34 mouse cellular contexts compared by ENCODE assay signal in the genomic region with DNA sequence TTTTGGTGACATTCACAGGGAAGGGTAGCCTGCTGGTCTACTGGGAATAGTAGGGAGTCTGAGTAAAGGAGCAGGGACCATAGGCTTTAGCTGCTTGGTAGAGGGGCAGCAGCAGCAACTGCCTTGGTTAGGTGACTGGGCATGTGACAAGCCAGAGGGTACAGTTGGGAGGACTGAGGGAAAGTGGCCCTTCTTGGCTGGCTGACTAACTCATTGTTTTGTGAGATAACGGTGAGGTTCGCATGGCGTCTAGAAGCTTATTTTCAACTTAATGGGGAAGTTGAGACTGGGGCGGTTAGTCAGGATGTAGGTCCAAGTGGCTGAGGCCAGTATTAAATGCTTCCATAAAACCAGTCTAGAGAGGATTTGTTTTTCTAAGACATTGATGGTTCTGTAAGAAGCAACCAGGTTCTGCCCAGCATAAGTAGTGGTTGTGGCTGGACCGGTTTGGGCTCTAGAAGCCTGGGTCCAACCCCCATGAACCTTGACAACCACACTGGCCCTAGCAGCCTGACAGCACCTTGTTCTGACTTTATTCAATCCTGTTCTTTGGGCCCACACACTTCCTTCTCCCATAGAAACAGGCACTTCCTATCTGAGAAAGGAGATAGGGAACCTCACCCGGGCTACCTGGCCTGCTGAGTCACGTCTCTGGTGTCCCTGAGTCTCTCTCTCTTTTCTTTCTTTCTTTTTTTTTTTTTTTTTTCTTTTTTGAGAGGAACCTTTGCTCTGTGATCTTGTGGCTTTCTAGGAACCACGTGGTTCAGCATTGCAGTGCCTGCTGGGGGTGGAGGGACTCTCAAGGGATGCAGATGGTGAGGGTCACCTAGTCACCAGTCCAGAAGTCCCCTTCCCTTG. TPM values are rescaled to one million over a fixed set of nuclear protein-coding genes. Genes with fewer than 3 reads are reported as not detected.
DNase-seq lines count a peak whose midpoint lies in the region; ATAC-seq and TF ChIP-seq lines count a peak whose summit lies in the region.
"Had no signal": no experiment of that assay in that cellular context is flagged by ENCODE, and none has a peak within 500 bp of the region (broad histone marks: within the 10 kb centered on the region; RNA-seq: fewer than 3 reads in every experiment).

No protein-coding gene starts in this region.

- DNase-seq in CH12.LX (ENCODE audit: extremely low read depth) (no peak), MEL-GATA-1-ER (ENCODE audit: extremely low read depth, low read depth) (peak; percentile 92)
- DNase-seq in spleen, postnatal 4 days (ENCODE audit: low spot score in 2 of 2): no peak
- DNase-seq in adrenal gland, adult (ENCODE audit: inconsistent age in 2 of 2, low spot score in 1 of 2): no peak
- no peak for DNase-seq in left cerebral cortex, adult 9 months (ENCODE audit: low spot score in 2 of 2)
- DNase-seq in heart, adult 9 months (ENCODE audit: low spot score in 2 of 2): no peak
- DNase-seq: adrenal gland, postnatal 25 days; B cell, adult 2 months; cerebellum, adult 11-12 months; cerebellum, adult 9-11 months; forebrain, postnatal 0 days; heart, postnatal 4 days; kidney, postnatal 25 days; left cerebral cortex, postnatal 4 days; lung, adult 2 months; lung, postnatal 10 days; right cerebral cortex, postnatal 4 days; thymus, adult 2 months; thymus, postnatal 4 days had no signal

- no peak for TF ChIP-seq EP300 in CH12.LX (IDR thresholded peaks at IDR 0.05; ENCODE audit: low read length)

- ATAC-seq in intestine, embryonic 16.5 days: peak; percentile 65
- ATAC-seq in megakaryocyte-erythroid progenitor cell, adult 5-6 weeks (replicated peaks; ENCODE audit: low FRiP score, low TSS enrichment, poor library complexity, severe bottlenecking): peak; percentile 60
- ATAC-seq: forebrain, postnatal 0 days; hindbrain, embryonic 16.5 days; midbrain, embryonic 13.5 days had no signal

- no peaks in the 10 kb centered on the region for H3K79me2 ChIP-seq in CH12.LX (replicated peaks; ENCODE audit: control insufficient read depth, extremely low read depth, insufficient read depth, poor library complexity, severe bottlenecking)

- H3K4me1 ChIP-seq in CH12.LX (ENCODE audit: control insufficient read depth in 1 of 2, insufficient read depth in 2 of 2): no peaks in the 10 kb centered on the region
- peaks cover 5% of the 10 kb centered on the region; the same call in 1 of the 2 replicates for H3K4me1 ChIP-seq in intestine, embryonic 16.5 days (ENCODE audit: control insufficient read depth, insufficient read depth, low read length)
- H3K4me1 ChIP-seq: embryonic facial prominence, embryonic 15.5 days; forebrain, embryonic 12.5 days; heart, embryonic 12.5 days; kidney, embryonic 15.5 days; midbrain, embryonic 13.5 days; neural tube, embryonic 13.5 days had no signal

- TF ChIP-seq RAD21 in CH12.LX (IDR thresholded peaks at IDR 0.05; ENCODE audit: low read depth, low read length): no peak

- in situ Hi-C loops in CH12.LX (cut with MboI; ENCODE audit: low pct_ligation_motif_present, low pct_unique_long_range_greater_than_20kb, low sequenced_read_pairs): no loop called here

- no peak overlapping the region for H3K9ac ChIP-seq in CH12.LX (ENCODE audit: insufficient read depth, low read depth)
- H3K9ac ChIP-seq in intestine, embryonic 16.5 days (ENCODE audit: low read depth, low read length): no peak overlapping the region
- H3K9ac ChIP-seq: embryonic facial prominence, embryonic 15.5 days; forebrain, embryonic 12.5 days; forebrain, postnatal 0 days; heart, embryonic 12.5 days; kidney, embryonic 15.5 days; liver, embryonic 14.5 days; midbrain, embryonic 13.5 days; neural tube, embryonic 13.5 days had no signal

- H3K9me3 ChIP-seq in CH12.LX (replicated peaks; ENCODE audit: low read length): no peaks in the 10 kb centered on the region
- no peaks in the 10 kb centered on the region for H3K9me3 ChIP-seq in intestine, embryonic 16.5 days (ENCODE audit: control insufficient read depth, low read length)
- H3K9me3 ChIP-seq: embryonic facial prominence, embryonic 10.5 days; embryonic facial prominence, embryonic 15.5 days; forebrain, embryonic 12.5 days; heart, embryonic 12.5 days; kidney, embryonic 15.5 days; midbrain, embryonic 13.5 days; neural tube, embryonic 13.5 days had no signal

- no peak for TF ChIP-seq POLR2A in CH12.LX (IDR thresholded peaks at IDR 0.05; ENCODE audit: low read depth, low read length)

- 68% methylated on average over 8 of the region's 8 CpGs for WGBS in intestine, embryonic 16.5 days

- peaks cover 73% of the 10 kb centered on the region for H3K27me3 ChIP-seq in CH12.LX (replicated peaks)
- H3K27me3 ChIP-seq in intestine, embryonic 16.5 days (replicated peaks; ENCODE audit: control insufficient read depth, insufficient read depth, low read length): no peaks in the 10 kb centered on the region; the same call in 1 of the 2 replicates

- no peak overlapping the region for H3K27ac ChIP-seq in CH12.LX (ENCODE audit: insufficient read depth, low read depth)
- peak overlapping the region; percentile 57 for H3K27ac ChIP-seq in intestine, embryonic 16.5 days (ENCODE audit: low read length)
- H3K27ac ChIP-seq: embryonic facial prominence, embryonic 10.5 days; embryonic facial prominence, embryonic 15.5 days; forebrain, embryonic 12.5 days; kidney, embryonic 15.5 days; liver, embryonic 14.5 days; midbrain, embryonic 13.5 days; neural tube, embryonic 13.5 days had no signal

- no peak overlapping the region for H3K4me2 ChIP-seq in CH12.LX (ENCODE audit: insufficient read depth, low read depth, poor library complexity, severe bottlenecking)
- H3K4me2 ChIP-seq in intestine, embryonic 16.5 days (ENCODE audit: low read depth, low read length): no peak overlapping the region
- H3K4me2 ChIP-seq: embryonic facial prominence, embryonic 15.5 days; forebrain, embryonic 12.5 days; heart, embryonic 12.5 days; kidney, embryonic 15.5 days; midbrain, embryonic 13.5 days; neural tube, embryonic 13.5 days had no signal

- dilution Hi-C loops in CH12.LX (cut with MboI; ENCODE audit: extremely low pct_ligation_motif_present, extremely low pct_unique_long_range_greater_than_20kb, low sequenced_read_pairs): no loop called here

- no peak overlapping the region for H3K4me3 ChIP-seq in CH12.LX (replicated peaks in 1 of 3; ENCODE audit: low read depth in 2 of 3, low read length in 2 of 3, poor library complexity in 1 of 3)
- no peak overlapping the region for H3K4me3 ChIP-seq in intestine, embryonic 16.5 days (ENCODE audit: low read length)
- H3K4me3 ChIP-seq: embryonic facial prominence, embryonic 10.5 days; embryonic facial prominence, embryonic 15.5 days; forebrain, embryonic 12.5 days; heart, embryonic 12.5 days; kidney, embryonic 15.5 days; midbrain, embryonic 13.5 days; neural tube, embryonic 13.5 days had no signal

- H3K36me3 ChIP-seq in CH12.LX (replicated peaks in 1 of 2; ENCODE audit: control insufficient read depth in 1 of 2, insufficient read depth in 1 of 2, low read length in 1 of 2): no peaks in the 10 kb centered on the region
- no peaks in the 10 kb centered on the region for H3K36me3 ChIP-seq in intestine, embryonic 16.5 days (ENCODE audit: control insufficient read depth, insufficient read depth, low read length)
- H3K36me3 ChIP-seq: embryonic facial prominence, embryonic 10.5 days; embryonic facial prominence, embryonic 15.5 days; forebrain, embryonic 12.5 days; heart, embryonic 12.5 days; kidney, embryonic 15.5 days; midbrain, embryonic 13.5 days; neural tube, embryonic 13.5 days had no signal

- TF ChIP-seq CTCF in CH12.LX (conservative IDR thresholded peaks at IDR 0.05 in 1 of 2, IDR thresholded peaks at IDR 0.05 in 1 of 2; ENCODE audit: low read depth in 2 of 2, low read length in 2 of 2): no peak

TF ChIP-seq in CH12.LX, 34 proteins besides CTCF, POLR2A, EP300 and RAD21:
- TF ChIP-seq UBTF (IDR thresholded peaks at IDR 0.05; ENCODE audit: low read depth, low read length) (no peak), ZNF384 (IDR thresholded peaks at IDR 0.05; ENCODE audit: low read depth, low read length) (peak; percentile 50; the same call in 1 of the 2 replicates)

RNA-seq across cellular contexts. Expression of gene Phlda2, which starts 7.6 kb away (rescaled TPM):
- not detected in 2 replicates for total RNA-seq in CH12.LX (2012; rRNA removed)
- not detected in 2 replicates for total RNA-seq in CH12.LX (2014; rRNA removed)
- polyA plus RNA-seq in CH12.LX (2012; ENCODE audit: insufficient read length, low read depth): not detected in 2 replicates
- 11.7 and 16.1 TPM in 2 replicates for polyA plus RNA-seq in intestine, embryonic 16.5 days (2015; fragmentation: Nextera tagmentation; extraction: Ambion mirVana)
- total RNA-seq in megakaryocyte-erythroid progenitor cell, adult 5-6 weeks (2014; fragmentation: Nextera tagmentation): 8.4 and 8.5 TPM in 2 replicates
- total RNA-seq in megakaryocyte-erythroid progenitor cell, adult 5-6 weeks (2017): 6.2 and 15.8 TPM in 2 replicates
- total RNA-seq: forebrain, postnatal 0 days; gastrocnemius, adult 8-10 months; heart, postnatal 4 days; layer of hippocampus, postnatal 25 days; left cerebral cortex, adult 8-10 months; left cerebral cortex, postnatal 4 days had no signal
- polyA plus RNA-seq: forebrain, postnatal 0 days; heart, postnatal 0 days had no signal

RNA-seq across cellular contexts. Expression of gene Slc22a18, which starts 21.8 kb away (rescaled TPM):
- 0.21 and 0.76 TPM in 2 replicates for total RNA-seq in CH12.LX (2012; rRNA removed)
- total RNA-seq in CH12.LX (2014; rRNA removed): 0.48 and 0.72 TPM in 2 replicates
- polyA plus RNA-seq in CH12.LX (2012; ENCODE audit: insufficient read length, low read depth): 1.7 and 2.0 TPM in 2 replicates
- 18.2 and 22.7 TPM in 2 replicates for polyA plus RNA-seq in intestine, embryonic 16.5 days (2015; fragmentation: Nextera tagmentation; extraction: Ambion mirVana)
- total RNA-seq in megakaryocyte-erythroid progenitor cell, adult 5-6 weeks (2014; fragmentation: Nextera tagmentation): 0.62 and 3.0 TPM in 2 replicates
- 1.1 and 2.5 TPM in 2 replicates for total RNA-seq in megakaryocyte-erythroid progenitor cell, adult 5-6 weeks (2017)
- total RNA-seq: left cerebral cortex, postnatal 4 days had no signal

RNA-seq across cellular contexts. Expression of gene Cdkn1c, which starts 34.5 kb away (rescaled TPM):
- total RNA-seq in CH12.LX (2012; rRNA removed): not detected in 2 replicates
- not detected in 2 replicates for total RNA-seq in CH12.LX (2014; rRNA removed)
- polyA plus RNA-seq in CH12.LX (2012; ENCODE audit: insufficient read length, low read depth): not detected in 2 replicates
- 522 and 653 TPM in 2 replicates for polyA plus RNA-seq in intestine, embryonic 16.5 days (2015; fragmentation: Nextera tagmentation; extraction: Ambion mirVana)
- total RNA-seq in megakaryocyte-erythroid progenitor cell, adult 5-6 weeks (2014; fragmentation: Nextera tagmentation): 4.3 TPM in 1 of 2 replicates, not detected in the other
- 1.1 and 1.3 TPM in 2 replicates for total RNA-seq in megakaryocyte-erythroid progenitor cell, adult 5-6 weeks (2017)

RNA-seq across cellular contexts. Expression of gene Nap1l4, which starts 53.6 kb away (rescaled TPM):
- total RNA-seq in CH12.LX (2012; rRNA removed) (121 and 139 TPM in 2 replicates), CH12.LX (2014; rRNA removed) (168 and 175 TPM in 2 replicates)
- polyA plus RNA-seq in CH12.LX (2012; ENCODE audit: insufficient read length, low read depth): 154 and 209 TPM in 2 replicates
- 175 and 192 TPM in 2 replicates for polyA plus RNA-seq in intestine, embryonic 16.5 days (2015; fragmentation: Nextera tagmentation; extraction: Ambion mirVana)
- total RNA-seq in megakaryocyte-erythroid progenitor cell, adult 5-6 weeks (2014; fragmentation: Nextera tagmentation): 130 and 169 TPM in 2 replicates
- total RNA-seq in megakaryocyte-erythroid progenitor cell, adult 5-6 weeks (2017): 222 and 257 TPM in 2 replicates

Comparison
In these comparisons a context has a peak if more than half of its experiments do, and no peak if none do; other contexts are left out.
1. RNA of gene Phlda2, which starts 7.6 kb away (total RNA-seq): 6.2 to 15.8 TPM in megakaryocyte-erythroid progenitor cell, adult 5-6 weeks; not detected in CH12.LX; every median in the first group is over 4 times any median in the second.